Mouse (Mus musculus) forebrain, embryonic 10.5 days (tissue): ENCODE data around the gene Srp54b. TPM values are rescaled to one million over a fixed set of nuclear protein-coding genes. Genes with fewer than 3 reads are reported as not detected.
"Not testable (repeated sequence)": the region's sequence is repeated elsewhere in the genome, so short reads cannot be mapped to it uniquely, and the experiment has no call there.

Experiments
- DNase-seq: peaks from one replicate; pipeline ENCODE4 v3.0.0-alpha.2; 2017; ENCODE audit warnings: low spot score; ENCODE audit errors: extremely low spot score
- H3K27ac ChIP-seq: fragments of 300-500 bp; sonication (generic); 2 replicates; pipeline ENCODE4 v1.5.1; 2016; ENCODE audit warnings: mild to moderate bottlenecking
- H3K27me3 ChIP-seq: fragments of 300-500 bp; sonication (generic); 2 replicates; pipeline ENCODE4 v1.6.1; 2016; ENCODE audit warnings: mild to moderate bottlenecking; ENCODE audit not compliant: poor library complexity, severe bottlenecking
- H3K36me3 ChIP-seq: fragments of 300-500 bp; sonication (generic); replicated peaks from 2 replicates; pipeline ENCODE4 v1.6.1; 2016; ENCODE audit warnings: mild to moderate bottlenecking, moderate library complexity
- H3K4me1 ChIP-seq: fragments of 300-500 bp; sonication (generic); 2 replicates; pipeline ENCODE4 v1.6.1; 2016
- H3K4me3 ChIP-seq: fragments of 300-500 bp; sonication (generic); 2 replicates; pipeline ENCODE4 v1.5.1; 2016; ENCODE audit warnings: mild to moderate bottlenecking, moderate library complexity
- H3K9me3 ChIP-seq: fragments of 300-500 bp; sonication (generic); 2 replicates; pipeline ENCODE4 v1.6.1; 2016; ENCODE audit warnings: mild to moderate bottlenecking, moderate library complexity
- WGBS: fragments of 180-500 bp; shearing (Covaris S2); methylation state at CpG from one replicate; pipeline ENCODE4 v1.1.7; 2016; 5-methylcytosine and 5-hydroxymethylcytosine counted together
- polyA plus RNA-seq: library from polyadenylated mRNA; unstranded; fragments of >200 nt; fragmentation: Nextera tagmentation; extraction: Ambion mirVana; gene quantifications from 2 replicates; pipeline ENCODE4 v1.2.1, GENCODE M21; 2016

Srp54b gene
- polyA plus RNA-seq, 1 experiment from 2014 or later, result 44.0 TPM

GRCm38 (mm10) chr12:55229626-55230519 lies 75.0 kb downstream of the Srp54b start, which contains the start of gene Srp54c:
Gene Srp54c, plus strand, starts transcription at chr12:55230168.
- H3K4me1 ChIP-seq, H3K9me3 ChIP-seq, DNase-seq, H3K27me3 ChIP-seq, H3K27ac ChIP-seq, H3K36me3 ChIP-seq: not testable (repeated sequence)
- H3K4me3 ChIP-seq, result peak within 1 kb of the TSS; percentile 47
- no CpG with 5 or more reads among the region's 57 CpGs for WGBS

GRCm38 (mm10) chr12:55230520-55230861 lies 75.6 kb downstream of the Srp54b start:
- not testable (repeated sequence) for DNase-seq, H3K4me1 ChIP-seq, H3K27me3 ChIP-seq, H3K27ac ChIP-seq, H3K36me3 ChIP-seq, H3K9me3 ChIP-seq
- peak overlapping the region; percentile 47 for H3K4me3 ChIP-seq
- WGBS, result 0% methylated on average over 14 of the region's 25 CpGs

Other genes with a start within 250 kb of the Srp54b start
- not detected in 2 replicates for gene Gm20403, start 168.6 kb upstream of the Srp54b start, polyA plus RNA-seq
- 35.6 and 41.0 TPM in 2 replicates for gene Baz1a, start 140.8 kb upstream of the Srp54b start, polyA plus RNA-seq
- gene 2700097O09Rik, start 75.0 kb upstream of the Srp54b start, polyA plus RNA-seq, result 45.3 and 49.4 TPM in 2 replicates
- 140 and 155 TPM in 2 replicates for gene Srp54a, start 74.8 kb upstream of the Srp54b start, polyA plus RNA-seq
- 8.5 and 9.3 TPM in 2 replicates for gene Fam177a, start 30.6 kb upstream of the Srp54b start, polyA plus RNA-seq
- gene 1700047I17Rik2, start 44.5 kb downstream of the Srp54b start, polyA plus RNA-seq, result 2.1 and 4.0 TPM in 2 replicates
- gene Srp54c, start 75.1 kb downstream of the Srp54b start, polyA plus RNA-seq, result 56.0 and 57.1 TPM in 2 replicates
- gene 1110008L16Rik, start 144.5 kb downstream of the Srp54b start, polyA plus RNA-seq, result 19.0 and 19.4 TPM in 2 replicates
- 23.1 and 23.2 TPM in 2 replicates for gene Ppp2r3c, start 147.9 kb downstream of the Srp54b start, polyA plus RNA-seq
- 501 and 503 TPM in 2 replicates for gene Psma6, start 229.1 kb downstream of the Srp54b start, polyA plus RNA-seq